Mouse (Mus musculus): ENCODE measurements at regions not wholly inside any gene's neighbourhood (a gene's known extent, or its start where the extent isn't known, plus 50 kb on each side); places are given as distances from the start of the nearest gene placed in this dataset.

- TF ChIP-seq POLR2A (IDR thresholded peaks at IDR 0.05; ENCODE audit: low read depth, low read length) (no peak), MAX (IDR thresholded peaks at IDR 0.05; ENCODE audit: low read length) (no peak), RCOR1 (conservative IDR thresholded peaks at IDR 0.05; ENCODE audit: low read depth, low read length) (no peak), KAT2A (IDR thresholded peaks at IDR 0.05; ENCODE audit: insufficient replicate concordance, low read length) (no peak)
Measured at GRCm38 (mm10) chr6:81608637-81609036, 314.8 kb upstream of the Gcfc2 start.

Data from CH12.LX (cell line).